Mouse (Mus musculus): ENCODE data around the gene Hist2h4.
"Not testable (repeated sequence)": the region's sequence is repeated elsewhere in the genome, so short reads cannot be mapped to it uniquely, and the experiment has no call there.

The Hist2h4 gene

DNA sequence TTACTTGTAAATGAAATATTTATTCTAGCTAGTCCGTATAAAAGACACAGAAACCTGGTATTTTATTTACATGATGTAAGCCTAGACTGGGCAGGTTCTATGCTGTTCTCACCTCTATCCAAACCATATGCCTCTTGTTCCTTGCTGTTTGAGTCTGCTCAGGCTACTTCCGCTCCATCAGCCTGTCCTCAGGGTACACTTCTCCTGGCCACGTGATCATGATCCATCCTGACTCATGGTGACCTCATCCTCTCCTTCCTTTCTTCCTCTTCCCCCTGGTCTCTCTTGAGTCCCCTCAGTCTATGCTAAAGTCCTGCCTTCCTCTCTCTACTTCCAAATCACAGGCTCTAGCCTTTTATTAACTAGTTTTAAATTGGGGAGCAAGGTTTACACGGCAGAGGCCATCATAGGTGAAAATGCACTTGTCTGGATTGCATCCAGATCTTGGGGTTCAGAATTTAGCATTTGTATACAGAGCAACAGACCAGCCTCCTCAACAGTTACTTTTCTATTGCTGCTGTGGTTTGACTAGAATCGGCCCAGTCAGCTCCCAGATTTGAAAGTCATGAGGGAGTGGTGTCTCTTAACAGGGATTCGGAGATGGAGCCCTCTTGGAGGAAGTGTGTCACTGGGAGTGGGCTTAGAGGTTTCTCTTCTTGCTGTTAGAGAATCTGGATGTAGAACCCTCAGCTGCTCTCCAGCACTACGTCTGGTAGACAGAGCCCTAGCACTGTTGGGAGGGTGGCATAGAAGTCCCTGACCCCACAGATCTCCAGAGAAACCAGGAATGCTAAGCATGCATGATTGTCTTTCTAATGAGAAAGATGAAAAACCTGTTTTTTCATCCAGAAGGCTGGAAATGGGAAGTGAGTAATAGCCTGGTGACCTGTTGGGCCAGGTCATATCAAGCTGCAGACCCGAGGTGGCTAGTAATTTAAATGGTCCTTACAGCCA is 36.1 kb downstream of the Hist2h4 start:
- in situ Hi-C loops (cut with MboI, MseI): no loop called here

DNA sequence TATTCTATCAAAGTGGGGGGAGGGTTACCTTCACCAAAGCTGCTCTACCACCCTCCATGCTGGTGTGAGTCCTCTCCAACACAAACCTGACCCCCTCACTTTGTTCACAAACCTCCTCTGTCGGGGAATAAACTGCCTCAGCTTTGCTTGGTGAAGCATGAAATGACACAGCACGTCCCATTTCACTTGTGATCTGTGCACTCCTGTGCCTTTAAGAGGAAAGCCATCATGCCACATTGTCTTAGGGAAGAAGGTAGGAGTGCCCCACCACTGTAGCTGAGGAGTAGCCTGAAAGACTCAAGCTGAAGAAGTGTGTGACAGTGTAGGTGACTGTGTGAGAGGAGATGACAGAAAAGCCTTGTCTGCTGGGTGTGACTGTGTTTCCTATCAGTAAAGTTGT is 37.7 kb downstream of the Hist2h4 start:
- in situ Hi-C loops (cut with MboI, MseI): no loop called here

DNA sequence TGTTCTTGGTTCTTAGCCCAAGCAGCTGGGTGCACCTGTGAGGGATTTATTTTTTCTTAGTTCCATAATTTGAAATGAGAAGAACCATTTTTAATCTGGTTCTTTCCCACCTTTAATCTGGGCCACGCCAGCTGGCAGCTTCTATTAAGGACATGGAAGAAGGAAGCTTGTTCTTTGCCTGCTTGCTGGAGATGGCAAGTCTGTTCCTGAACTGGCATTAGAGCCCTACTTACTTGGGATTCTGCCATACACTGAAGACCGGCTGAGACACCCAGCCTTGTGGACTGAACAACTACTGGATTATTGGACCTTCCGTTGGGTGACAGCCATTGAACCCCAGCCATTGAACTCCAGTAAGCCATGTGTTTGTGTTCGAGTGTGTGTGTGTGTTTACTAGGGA is 40.3 kb downstream of the Hist2h4 start:
- in situ Hi-C loops (cut with MboI, MseI): no loop called here

DNA sequence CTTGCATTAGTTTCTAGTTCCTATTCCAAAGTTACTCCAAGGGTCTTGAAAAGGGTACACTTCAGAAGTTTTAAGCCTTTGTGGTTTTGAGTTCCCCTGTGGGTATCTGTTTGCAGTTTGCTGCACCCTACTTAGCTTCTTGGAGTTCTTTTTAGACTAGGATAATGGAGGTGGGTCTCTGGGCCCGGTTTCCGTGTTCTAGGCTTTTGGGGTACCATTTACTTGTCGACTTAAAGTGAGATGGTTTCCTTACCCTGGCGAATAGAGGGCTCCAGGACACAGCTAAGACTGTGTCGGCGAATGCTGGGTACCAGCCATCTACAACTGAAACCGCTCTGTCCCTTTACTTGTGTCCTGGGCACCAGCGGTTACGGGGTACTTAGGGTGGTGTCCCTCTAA is 41.5 kb downstream of the Hist2h4 start:
- in situ Hi-C loops (cut with MboI, MseI): no loop called here

DNA sequence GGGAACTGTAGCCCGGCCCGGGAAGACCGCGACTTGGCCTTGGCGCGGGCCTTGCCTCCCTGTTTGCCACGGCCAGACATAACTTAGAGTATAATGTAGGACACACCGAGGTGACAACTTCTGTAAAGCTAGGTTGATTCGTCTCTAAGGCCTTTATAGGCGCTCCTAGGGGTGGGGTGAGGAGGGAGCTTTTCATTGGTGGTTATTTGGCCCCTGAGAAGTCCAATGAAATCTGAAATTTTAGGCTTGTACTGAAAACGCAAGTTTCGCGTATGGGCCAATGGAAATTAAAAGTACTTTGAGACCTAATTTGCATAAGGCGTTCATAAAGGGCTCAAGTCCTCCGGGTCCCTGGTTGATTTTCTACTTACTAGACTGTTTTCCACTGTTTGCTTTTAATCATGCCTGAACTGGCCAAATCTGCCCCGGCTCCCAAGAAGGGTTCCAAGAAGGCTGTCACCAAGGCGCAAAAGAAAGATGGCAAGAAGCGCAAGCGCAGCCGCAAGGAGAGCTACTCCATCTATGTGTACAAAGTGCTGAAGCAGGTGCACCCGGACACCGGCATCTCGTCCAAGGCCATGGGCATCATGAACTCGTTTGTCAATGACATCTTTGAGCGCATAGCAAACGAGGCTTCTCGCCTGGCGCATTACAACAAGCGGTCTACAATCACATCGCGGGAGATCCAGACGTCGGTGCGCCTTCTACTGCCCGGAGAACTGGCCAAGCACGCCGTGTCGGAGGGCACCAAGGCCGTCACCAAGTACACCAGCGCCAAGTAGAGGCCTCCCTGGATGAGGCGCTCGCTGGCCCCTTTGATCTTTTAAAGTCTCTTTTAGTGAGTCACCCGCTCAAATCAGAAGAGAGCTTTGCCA is 42.1 kb downstream of the Hist2h4 start, which contains the start of the genes Hist2h2ac and Hist2h2be:
Gene Hist2h2ac (minus strand): TSS at position 116 of the 875 bp plus-strand sequence.
Gene Hist2h2be (plus strand): TSS at position 355 of the 875 bp plus-strand sequence.
- in situ Hi-C loops (cut with MboI, MseI): no loop called here

DNA sequence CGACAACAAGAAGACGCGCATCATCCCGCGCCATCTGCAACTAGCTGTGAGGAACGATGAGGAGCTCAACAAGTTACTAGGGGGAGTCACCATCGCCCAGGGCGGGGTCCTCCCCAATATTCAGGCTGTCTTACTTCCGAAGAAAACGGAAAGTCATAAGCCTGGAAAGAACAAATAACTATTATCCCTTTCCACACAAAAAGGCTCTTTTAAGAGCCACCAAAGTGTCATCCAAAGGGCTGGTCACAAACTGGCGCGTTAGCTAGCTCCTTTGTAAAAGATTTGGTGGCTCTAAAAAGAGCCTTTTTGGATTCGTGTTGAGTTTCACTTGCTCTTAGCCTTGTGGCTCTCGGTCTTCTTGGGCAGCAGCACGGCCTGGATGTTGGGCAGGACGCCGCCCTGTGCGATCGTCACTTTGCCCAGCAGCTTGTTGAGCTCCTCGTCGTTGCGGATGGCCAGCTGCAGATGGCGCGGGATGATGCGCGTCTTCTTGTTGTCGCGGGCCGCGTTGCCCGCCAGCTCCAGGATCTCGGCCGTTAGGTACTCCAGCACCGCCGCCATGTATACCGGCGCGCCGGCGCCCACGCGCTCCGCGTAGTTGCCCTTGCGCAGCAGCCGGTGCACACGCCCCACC is 42.9 kb downstream of the Hist2h4 start:
- in situ Hi-C loops (cut with MboI, MseI): not testable (repeated sequence)

DNA sequence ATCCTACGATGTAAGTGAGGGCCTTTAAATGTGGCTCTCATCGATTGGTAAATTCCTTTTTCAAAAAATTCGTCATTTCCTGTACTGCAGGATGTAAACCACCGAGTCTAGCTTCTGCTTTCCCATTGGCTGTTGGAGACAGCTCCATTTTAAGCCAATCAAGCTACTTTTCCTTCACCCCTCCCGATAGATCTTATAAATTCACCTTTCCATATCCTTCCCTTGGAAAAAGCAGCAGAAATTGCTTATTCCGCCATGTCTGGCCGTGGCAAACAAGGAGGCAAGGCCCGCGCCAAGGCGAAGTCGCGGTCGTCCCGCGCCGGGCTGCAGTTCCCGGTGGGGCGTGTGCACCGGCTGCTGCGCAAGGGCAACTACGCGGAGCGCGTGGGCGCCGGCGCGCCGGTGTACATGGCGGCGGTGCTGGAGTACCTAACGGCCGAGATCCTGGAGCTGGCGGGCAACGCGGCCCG is 43.4 kb downstream of the Hist2h4 start, which contains the start of the genes Bola1 and Hist2h2ab:
Gene Bola1 (minus strand): TSS at position 49 of the 470 bp plus-strand sequence.
Gene Hist2h2ab (plus strand): TSS at position 205 of the 470 bp plus-strand sequence.
- in situ Hi-C loops (cut with MboI, MseI): no loop called here

DNA sequence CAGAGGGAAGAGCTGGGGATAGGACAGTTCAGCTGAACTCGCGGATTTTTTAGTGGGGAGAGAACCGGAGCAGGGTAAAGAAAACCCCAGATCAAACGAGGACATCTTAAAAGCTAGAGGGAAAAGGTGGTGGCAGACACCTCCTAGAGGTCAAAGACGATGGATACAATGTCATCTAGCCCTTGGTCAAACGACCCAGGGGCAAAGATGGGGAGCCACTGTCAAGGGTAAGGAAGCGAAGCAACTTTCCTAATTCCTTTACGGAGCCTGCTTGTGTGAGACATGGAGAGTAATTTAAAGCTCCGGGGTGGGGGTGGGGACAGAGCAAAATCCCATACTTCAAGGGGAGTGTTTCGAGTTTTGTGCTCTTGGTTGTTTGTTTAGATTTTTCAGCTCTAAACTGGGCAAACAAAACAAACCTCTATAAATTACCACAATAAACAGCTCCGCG is 43.9 kb downstream of the Hist2h4 start:
- in situ Hi-C loops (cut with MboI, MseI): no loop called here

All from regulatory T cell (primary cell).